11 mouse cellular contexts compared by ENCODE assay signal in genomic region chr17:85486585-85487480, GRCm38 (mm10).
DNase-seq lines count a peak whose midpoint lies in the region; ATAC-seq and TF ChIP-seq lines count a peak whose summit lies in the region.
"Had no signal": no experiment of that assay in that cellular context is flagged by ENCODE, and none has a peak within 500 bp of the region (broad histone marks: within the 10 kb centered on the region; RNA-seq: fewer than 3 reads in every experiment).

No protein-coding gene starts in this region.

- peak overlapping the region; percentile 10; the same call in 1 of the 2 replicates for H3K4me3 ChIP-seq in kidney, embryonic 14.5 days (ENCODE audit: low read length)
- 0 out of 2 replicates have a peak overlapping the region, but pooled peaks have one; percentile 3 for H3K4me3 ChIP-seq in hindbrain, postnatal 0 days (ENCODE audit: low read length)
- H3K4me3 ChIP-seq in neural tube, embryonic 12.5 days = peak overlapping the region; percentile 5; the same call in 1 of the 2 replicates
- H3K4me3 ChIP-seq: liver, embryonic 13.5 days had no signal

- no peak for DNase-seq in kidney, adult 9 months
- peak; percentile 86 for DNase-seq in embryo, embryonic 10.5 days (ENCODE audit: low spot score)
- DNase-seq in hindbrain, postnatal 0 days (ENCODE audit: low spot score) = no peak
- DNase-seq in adrenal gland, adult (ENCODE audit: inconsistent age in 2 of 2, low spot score in 1 of 2) = no peak
- DNase-seq in lung, postnatal 25 days (ENCODE audit: low spot score) = no peak
- no peak for DNase-seq in cerebellum, postnatal 25 days
- DNase-seq: gastrocnemius, postnatal 14 days; liver, embryonic 13.5 days had no signal

- H3K27me3 ChIP-seq in kidney, embryonic 14.5 days (ENCODE audit: control insufficient read depth, insufficient read depth, low read length) = peaks cover 98% of the 10 kb centered on the region
- peaks cover 86% of the 10 kb centered on the region for H3K27me3 ChIP-seq in hindbrain, postnatal 0 days (ENCODE audit: insufficient read depth, low read length)
- H3K27me3 ChIP-seq in neural tube, embryonic 12.5 days (replicated peaks) = peaks cover 98% of the 10 kb centered on the region

- no peaks in the 10 kb centered on the region for H3K9me3 ChIP-seq in kidney, embryonic 14.5 days (ENCODE audit: control insufficient read depth, low read length)
- no peaks in the 10 kb centered on the region for H3K9me3 ChIP-seq in hindbrain, postnatal 0 days (ENCODE audit: low read length)
- no peaks in the 10 kb centered on the region for H3K9me3 ChIP-seq in neural tube, embryonic 12.5 days
- H3K9me3 ChIP-seq: G1E; liver, embryonic 13.5 days had no signal

- TF ChIP-seq CTCF in hindbrain, postnatal 0 days (IDR thresholded peaks at IDR 0.05; ENCODE audit: low read depth) = no peak

- peak overlapping the region; percentile 27; the same call in 1 of the 2 replicates for H3K4me2 ChIP-seq in kidney, embryonic 14.5 days (replicated peaks; ENCODE audit: low read depth, low read length)
- no peak overlapping the region for H3K4me2 ChIP-seq in hindbrain, postnatal 0 days (ENCODE audit: low read depth, low read length)
- H3K4me2 ChIP-seq in neural tube, embryonic 12.5 days (replicated peaks) = peak overlapping the region; percentile 43
- H3K4me2 ChIP-seq: liver, embryonic 13.5 days had no signal

- 1% methylated on average over 52 of the region's 52 CpGs for WGBS in kidney, embryonic 14.5 days
- 2% methylated on average over 52 of the region's 52 CpGs for WGBS in hindbrain, postnatal 0 days
- WGBS in neural tube, embryonic 12.5 days = under 1% methylated on average over 52 of the region's 52 CpGs

- H3K9ac ChIP-seq in kidney, embryonic 14.5 days (ENCODE audit: low read depth, low read length) = no peak overlapping the region
- H3K9ac ChIP-seq in hindbrain, postnatal 0 days (replicated peaks; ENCODE audit: low read length) = no peak overlapping the region
- H3K9ac ChIP-seq in neural tube, embryonic 12.5 days = no peak overlapping the region
- H3K9ac ChIP-seq: liver, embryonic 13.5 days had no signal

- H3K27ac ChIP-seq in kidney, embryonic 14.5 days (ENCODE audit: low read depth, low read length) = no peak overlapping the region
- H3K27ac ChIP-seq in hindbrain, postnatal 0 days = no peak overlapping the region
- no peak overlapping the region for H3K27ac ChIP-seq in neural tube, embryonic 12.5 days
- H3K27ac ChIP-seq: liver, embryonic 13.5 days had no signal

- no peaks in the 10 kb centered on the region for H3K4me1 ChIP-seq in kidney, embryonic 14.5 days (ENCODE audit: control insufficient read depth, insufficient read depth, low read length)
- no peaks in the 10 kb centered on the region for H3K4me1 ChIP-seq in hindbrain, postnatal 0 days (ENCODE audit: insufficient read depth, low read length)
- H3K4me1 ChIP-seq in neural tube, embryonic 12.5 days = peaks cover 6% of the 10 kb centered on the region
- H3K4me1 ChIP-seq: liver, embryonic 13.5 days had no signal

- peak; percentile 43; the same call in 1 of the 2 replicates for ATAC-seq in kidney, embryonic 14.5 days (ENCODE audit: low FRiP score, low TSS enrichment)
- ATAC-seq in hindbrain, postnatal 0 days = no peak
- ATAC-seq in neural tube, embryonic 12.5 days (ENCODE audit: low FRiP score, low read depth) = 0 out of 2 replicates have a peak, but pooled peaks have one; percentile 25

- H3K36me3 ChIP-seq in kidney, embryonic 14.5 days (ENCODE audit: control insufficient read depth, insufficient read depth, low read length) = no peaks in the 10 kb centered on the region
- H3K36me3 ChIP-seq in hindbrain, postnatal 0 days (ENCODE audit: insufficient read depth, low read length) = no peaks in the 10 kb centered on the region
- no peaks in the 10 kb centered on the region for H3K36me3 ChIP-seq in neural tube, embryonic 12.5 days
- H3K36me3 ChIP-seq: G1E; liver, embryonic 13.5 days had no signal
